Mouse (Mus musculus) embryo, embryonic 9.5 days (tissue): Measurements from ENCODE around the gene Cul1.

Experiments
- DNase-seq: peaks from one replicate; pipeline ENCODE4 v3.0.0-alpha.2; 2017; ENCODE audit errors: extremely low spot score

The Cul1 gene

DNA sequence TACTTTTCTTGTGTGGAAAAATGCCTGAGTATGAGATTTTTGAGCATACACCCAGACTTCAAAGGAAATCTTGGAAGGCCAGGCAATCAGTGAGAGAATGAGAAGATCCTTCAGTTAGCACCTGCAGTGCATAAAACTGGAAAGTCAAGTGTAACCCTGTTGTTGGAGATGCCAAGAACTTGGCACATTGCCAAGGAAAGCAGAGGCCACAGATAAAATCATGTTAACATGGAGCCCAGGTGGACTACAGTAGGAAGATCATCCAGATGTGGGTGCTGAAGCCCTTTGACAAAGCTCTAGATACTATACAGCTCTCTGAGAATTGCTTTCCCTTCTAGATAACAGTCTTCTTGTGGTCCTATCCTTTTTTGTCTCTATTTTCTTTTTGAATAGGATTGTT, 19.2 kb downstream of the Cul1 start:
- no peak for DNase-seq

DNA sequence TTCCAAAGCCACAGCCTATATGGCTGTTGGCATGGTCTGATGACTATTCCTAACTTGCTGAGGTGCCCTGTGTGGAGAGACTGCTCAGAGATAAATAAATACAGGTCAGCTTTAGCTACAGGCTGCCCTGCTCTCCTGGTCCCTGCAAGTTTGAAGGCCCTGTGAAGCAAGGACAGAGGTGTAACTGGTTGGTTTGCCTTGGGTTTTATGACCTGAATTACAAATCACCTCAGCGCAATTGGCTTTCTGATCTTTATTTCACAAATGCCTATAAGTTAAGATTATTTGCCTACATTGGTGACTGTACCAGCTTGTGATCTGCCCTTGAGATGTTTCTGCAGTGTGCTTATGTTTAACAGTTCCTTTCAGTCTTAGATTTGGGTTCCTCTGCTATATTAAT, 28.8 kb downstream of the Cul1 start:
- DNase-seq, result no peak

DNA sequence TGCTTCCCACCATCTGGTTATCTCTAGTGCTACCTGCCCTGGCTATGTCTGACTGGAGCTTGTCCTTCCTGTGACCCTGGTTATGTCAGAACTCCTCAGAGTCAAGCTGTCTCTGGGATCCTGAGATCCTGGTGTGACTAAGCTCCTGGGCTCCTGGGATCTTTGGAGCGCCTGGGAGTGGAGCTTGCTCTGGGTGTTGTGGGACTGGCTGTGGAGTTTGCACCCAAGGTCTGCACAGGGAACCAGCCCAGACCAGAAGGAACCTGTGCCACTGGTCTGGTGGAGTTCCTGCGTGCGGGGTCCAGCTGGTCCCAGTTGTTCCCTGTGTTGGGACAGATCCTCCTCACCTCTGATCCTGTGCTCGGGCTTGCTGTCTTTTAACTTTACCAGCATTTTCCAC, 41.4 kb downstream of the Cul1 start:
- DNase-seq, result no peak

GRCm38 (mm10) chr6:47520030-47520429, 66.8 kb downstream of the Cul1 start:
- DNase-seq, result no peak

DNA sequence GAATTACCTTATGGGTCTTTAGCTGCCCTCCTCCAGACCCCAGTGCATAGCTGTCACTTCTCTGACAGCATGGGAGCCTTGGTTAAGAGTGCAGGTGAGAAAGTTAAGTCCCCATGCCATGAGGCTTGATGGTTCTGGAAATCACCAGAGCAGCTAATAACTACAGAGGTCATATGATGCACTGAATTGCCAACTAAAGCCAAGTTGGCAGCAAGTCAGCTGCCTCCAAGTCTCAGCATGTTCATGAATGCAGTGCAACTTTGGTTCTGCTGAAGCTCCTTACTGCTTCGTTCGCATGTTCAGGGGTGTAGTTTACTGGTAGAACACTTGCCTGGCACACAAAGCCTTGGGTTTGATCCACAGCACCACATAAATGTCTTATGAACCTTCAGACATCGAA, 69.2 kb downstream of the Cul1 start:
- DNase-seq, result no peak

DNA sequence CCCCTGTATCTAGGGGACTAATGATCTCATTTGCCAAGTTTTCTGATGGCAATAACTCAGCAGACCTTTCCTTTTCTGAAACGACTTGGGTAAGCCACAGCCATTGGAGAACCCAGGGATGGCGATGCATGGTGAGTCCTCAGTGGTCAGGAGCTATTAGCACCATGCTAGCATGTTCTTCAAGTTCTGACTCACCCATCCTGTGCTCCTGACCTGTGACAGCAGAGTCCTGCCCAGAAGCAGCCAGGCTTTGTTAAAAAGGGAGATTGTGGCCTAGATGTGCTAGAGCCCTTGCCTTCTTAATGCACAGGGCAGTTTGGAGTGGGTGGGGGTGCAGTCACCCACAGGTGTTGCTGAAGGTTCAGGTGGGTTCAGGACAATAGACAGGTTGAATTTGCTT, 71.8 kb downstream of the Cul1 start:
- no peak for DNase-seq

DNA sequence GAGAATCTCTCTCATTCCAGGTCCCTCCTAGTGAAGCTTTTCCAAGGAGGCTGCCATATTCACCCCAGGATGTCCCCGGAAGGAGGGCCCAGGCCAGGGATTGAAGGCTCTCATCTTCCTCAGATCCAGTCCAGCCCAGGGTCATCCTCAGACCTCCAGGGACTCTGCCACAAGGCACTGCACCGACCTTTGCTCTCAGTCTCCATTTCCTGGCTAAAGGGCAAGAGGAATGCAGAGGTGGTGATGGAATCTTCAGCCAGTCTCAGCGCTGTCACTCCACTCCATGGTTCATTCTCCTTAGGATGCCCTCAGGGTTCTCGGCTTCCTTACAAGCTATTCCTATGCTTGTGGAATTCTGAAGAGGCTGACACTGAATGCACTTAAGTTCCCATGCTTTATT, 73.2 kb downstream of the Cul1 start:
- no peak for DNase-seq

DNA sequence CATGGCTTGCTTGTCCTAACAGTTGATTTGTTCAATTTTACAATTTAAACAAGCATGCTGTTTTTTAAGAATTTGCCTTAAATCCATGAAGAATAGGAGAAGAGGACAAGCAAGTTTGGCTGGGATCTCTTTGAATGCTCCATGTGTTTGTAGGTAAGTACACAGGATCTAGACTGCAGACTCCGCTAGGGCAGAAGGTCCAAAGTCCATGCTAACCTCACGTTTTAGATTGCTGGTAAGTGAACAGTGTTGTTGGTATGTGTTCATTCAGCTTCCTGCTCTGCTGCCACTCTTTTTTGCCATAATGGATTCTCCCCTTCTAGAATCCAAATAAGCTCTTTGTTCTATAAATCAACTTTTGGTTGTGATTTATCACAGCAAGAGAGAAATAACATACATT, 73.9 kb downstream of the Cul1 start:
- DNase-seq, result no peak

DNA sequence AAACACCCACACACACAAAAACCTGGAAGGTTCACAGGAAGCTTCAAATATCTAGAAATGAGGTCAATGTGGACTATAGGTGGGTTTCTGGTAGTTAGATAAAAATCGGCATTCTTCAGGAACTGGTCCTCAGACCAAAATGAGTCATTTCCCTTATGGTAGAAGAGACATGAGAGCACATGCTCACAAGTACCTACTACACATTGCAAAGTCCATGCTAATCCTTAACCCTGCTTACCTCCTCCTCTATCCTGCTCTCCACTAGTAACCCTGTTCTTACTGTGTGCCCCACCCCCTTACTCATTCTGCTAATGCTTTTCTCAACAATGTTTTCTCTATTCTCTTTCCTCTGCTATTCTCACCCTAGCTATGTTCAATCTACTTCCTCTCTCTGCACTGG, 74.5 kb downstream of the Cul1 start:
- no peak for DNase-seq

GRCm38 (mm10) chr6:47532547-47532946, 79.3 kb downstream of the Cul1 start:
- DNase-seq, result no peak

GRCm38 (mm10) chr6:47535333-47535732, 82.1 kb downstream of the Cul1 start:
- no peak for DNase-seq

DNA sequence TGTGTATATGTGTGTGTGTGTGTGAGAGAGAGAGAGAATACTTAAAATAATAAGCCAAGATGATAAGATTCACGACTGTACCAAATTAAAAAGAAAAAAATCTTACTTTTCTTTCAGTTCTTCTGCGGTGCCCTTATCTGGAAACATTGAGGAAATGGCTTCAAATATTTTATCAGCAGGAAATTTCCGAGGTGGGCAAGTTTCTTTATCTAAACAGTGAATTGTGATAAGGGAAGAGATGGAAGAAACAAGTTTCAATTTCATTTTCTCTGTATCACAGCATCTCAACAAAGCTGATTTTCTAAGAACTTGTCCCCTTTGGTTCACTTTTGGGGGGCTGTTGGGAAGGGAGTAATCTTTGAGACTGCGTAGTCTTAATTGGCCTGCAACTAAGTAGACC, 99.1 kb downstream of the Cul1 start:
- DNase-seq, result no peak

GRCm38 (mm10) chr6:47559287-47559686, 106.1 kb downstream of the Cul1 start:
- no peak for DNase-seq

GRCm38 (mm10) chr6:47560407-47560806, 107.2 kb downstream of the Cul1 start:
- DNase-seq, result no peak

GRCm38 (mm10) chr6:47560846-47561245, 107.6 kb downstream of the Cul1 start:
- DNase-seq, result no peak

DNA sequence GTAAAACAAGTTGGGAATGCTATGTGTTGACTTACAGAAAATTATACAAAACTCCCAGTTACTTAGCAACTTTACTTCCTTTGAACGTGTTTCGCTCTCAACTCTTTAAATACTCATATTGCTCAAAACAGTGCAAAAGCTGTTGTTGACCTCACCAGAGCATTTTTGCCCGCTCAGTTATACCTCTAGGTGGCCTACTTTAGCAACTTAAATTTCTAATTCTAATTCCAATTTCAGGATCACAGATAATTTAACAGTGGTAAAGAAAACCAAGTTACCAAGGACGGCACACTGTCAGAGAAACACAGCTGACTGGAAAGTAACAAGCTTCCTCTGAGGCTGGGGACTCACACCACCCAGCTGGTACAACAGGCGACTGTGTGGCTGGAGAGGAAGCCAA, 108.2 kb downstream of the Cul1 start:
- DNase-seq, result no peak

GRCm38 (mm10) chr6:47565326-47566035, 112.3 kb downstream of the Cul1 start:
- DNase-seq, result no peak

GRCm38 (mm10) chr6:47572887-47573286, 119.7 kb downstream of the Cul1 start:
- DNase-seq, result no peak
